Mouse (Mus musculus) limb, embryonic 10.5 days (tissue): ENCODE measurements around the gene Camkmt. TPM values are rescaled to one million over a fixed set of nuclear protein-coding genes. Genes with fewer than 3 reads are reported as not detected.

Experiments
- DNase-seq: peaks from one replicate; pipeline ENCODE4 v3.0.0-alpha.2; 2017; ENCODE audit warnings: low spot score
- H3K27ac ChIP-seq: fragments of 300-500 bp; sonication (generic); 2 replicates; pipeline ENCODE4 v1.5.1; 2016; ENCODE audit warnings: mild to moderate bottlenecking
- H3K27me3 ChIP-seq: fragments of 300-500 bp; sonication (generic); 2 replicates; pipeline ENCODE4 v1.6.1; 2016; ENCODE audit warnings: low read depth, mild to moderate bottlenecking; ENCODE audit not compliant: poor library complexity, severe bottlenecking
- H3K36me3 ChIP-seq: fragments of 300-500 bp; sonication (generic); 2 replicates; pipeline ENCODE4 v1.6.1; 2016; ENCODE audit warnings: mild to moderate bottlenecking, moderate library complexity
- H3K4me1 ChIP-seq: fragments of 300-500 bp; sonication (generic); 2 replicates; pipeline ENCODE4 v1.6.1; 2016
- H3K4me3 ChIP-seq: fragments of 300-500 bp; sonication (generic); 2 replicates; pipeline ENCODE4 v1.5.1; 2016; ENCODE audit warnings: mild to moderate bottlenecking, moderate library complexity
- H3K9me3 ChIP-seq: fragments of 300-500 bp; sonication (generic); replicated peaks from 2 replicates; pipeline ENCODE4 v1.6.1; 2016; ENCODE audit warnings: mild to moderate bottlenecking
- WGBS: fragments of 180-500 bp; shearing (Covaris S2); methylation state at CpG from one replicate; pipeline ENCODE4 v1.1.7; 2016; 5-methylcytosine and 5-hydroxymethylcytosine counted together
- polyA plus RNA-seq: library from polyadenylated mRNA; unstranded; fragments of >200 nt; fragmentation: Nextera tagmentation; extraction: Ambion mirVana; gene quantifications from 2 replicates; pipeline ENCODE4 v1.2.1, GENCODE M21; 2016

Gene Camkmt
- polyA plus RNA-seq, 1 experiment from 2014 or later = 11.4 TPM

DNA sequence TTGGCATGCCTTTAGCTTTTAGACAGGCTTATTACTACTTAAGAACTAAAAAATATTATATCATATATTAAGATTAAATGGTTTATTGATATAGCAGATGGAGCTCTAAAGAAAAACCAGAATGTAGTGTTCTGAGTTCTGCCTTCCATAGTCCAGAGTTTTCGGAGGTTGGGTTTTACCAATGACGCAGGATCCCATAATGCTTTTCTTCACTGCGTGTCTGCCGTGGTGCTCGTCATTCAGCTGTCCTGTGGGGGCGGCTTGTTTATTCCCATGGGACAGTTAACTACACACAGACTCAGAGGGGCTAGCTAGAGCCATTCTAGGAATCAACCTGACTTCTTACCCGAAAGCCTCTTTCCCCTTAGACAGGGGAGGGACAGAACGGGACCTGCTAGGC, 69.2 kb downstream of the Camkmt start:
- no peaks in the 10 kb centered on the region for H3K4me1 ChIP-seq
- DNase-seq = no peak
- WGBS = 88% methylated on average over 8 of the region's 8 CpGs
- H3K9me3 ChIP-seq = no peaks in the 10 kb centered on the region
- no peaks in the 10 kb centered on the region for H3K36me3 ChIP-seq
- no peak overlapping the region for H3K27ac ChIP-seq
- no peak overlapping the region for H3K4me3 ChIP-seq
- H3K27me3 ChIP-seq = no peaks in the 10 kb centered on the region

DNA sequence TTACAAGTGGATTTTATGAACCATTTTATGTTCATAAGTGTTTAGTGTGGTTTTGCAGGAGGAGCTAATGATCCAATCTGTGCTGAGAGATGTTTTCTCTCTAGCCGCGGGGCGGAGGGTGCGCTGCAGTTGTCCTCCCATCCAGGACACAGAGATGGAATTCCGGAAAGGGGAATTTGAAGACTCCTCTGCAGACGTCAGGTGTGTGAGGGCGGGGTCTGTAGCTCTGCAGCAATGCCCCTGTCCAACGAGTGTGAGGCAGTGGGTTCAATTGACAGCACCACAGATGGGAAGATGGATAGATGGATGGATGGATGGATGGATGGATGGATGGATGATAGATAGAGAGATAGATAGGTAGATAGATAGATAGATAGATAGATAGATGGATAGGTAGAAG, 70.4 kb downstream of the Camkmt start:
- Histone ChIP-seq H3K27ac (no peak overlapping the region), H3K4me1 (no peaks in the 10 kb centered on the region), H3K4me3 (no peak overlapping the region), H3K27me3 (no peaks in the 10 kb centered on the region), H3K36me3 (no peaks in the 10 kb centered on the region), H3K9me3 (no peaks in the 10 kb centered on the region)
- whole genome bisulfite sequencing = 94% methylated on average over 8 of the region's 8 CpGs
- DNase-seq = no peak

DNA sequence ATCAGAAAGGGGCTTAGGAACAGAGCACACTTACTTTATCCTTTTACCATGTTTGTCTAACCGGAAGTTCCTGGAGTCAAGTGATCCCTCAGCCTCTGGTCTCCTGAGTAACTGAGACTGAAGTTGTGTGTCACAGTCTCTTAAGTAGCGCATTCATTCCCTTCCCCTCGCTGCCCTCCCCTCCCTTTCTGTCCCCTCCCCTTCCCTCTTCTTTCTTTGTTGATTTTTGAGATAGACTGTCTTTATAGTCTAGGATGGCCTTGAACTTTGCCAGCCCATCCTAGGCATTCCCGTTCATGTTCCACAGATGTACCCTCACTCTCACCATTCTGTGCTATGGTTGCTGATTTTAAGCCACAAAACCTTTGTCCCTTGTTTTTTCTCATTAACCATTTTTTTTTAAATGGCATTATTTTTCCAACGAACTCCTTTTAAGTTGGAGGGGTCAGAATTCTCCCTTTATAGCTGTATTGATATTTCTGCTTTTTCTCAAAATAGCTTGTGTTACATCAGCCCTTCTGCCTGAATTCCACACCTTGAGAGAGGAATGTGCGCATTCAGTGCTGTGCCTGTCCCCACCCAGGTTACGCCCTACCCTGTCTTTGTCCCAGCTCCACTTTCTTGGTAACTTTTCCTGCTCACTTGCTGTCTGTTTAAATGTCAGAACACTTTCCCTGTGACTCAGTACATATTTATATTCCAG, 72.4 kb downstream of the Camkmt start:
- H3K27ac ChIP-seq = no peak overlapping the region
- H3K4me1 ChIP-seq = no peaks in the 10 kb centered on the region
- H3K4me3 ChIP-seq = no peak overlapping the region
- whole genome bisulfite sequencing = 79% methylated on average over 7 of the region's 7 CpGs
- no peak for DNase-seq
- no peaks in the 10 kb centered on the region for H3K36me3 ChIP-seq
- no peaks in the 10 kb centered on the region for H3K9me3 ChIP-seq
- H3K27me3 ChIP-seq = no peaks in the 10 kb centered on the region

DNA sequence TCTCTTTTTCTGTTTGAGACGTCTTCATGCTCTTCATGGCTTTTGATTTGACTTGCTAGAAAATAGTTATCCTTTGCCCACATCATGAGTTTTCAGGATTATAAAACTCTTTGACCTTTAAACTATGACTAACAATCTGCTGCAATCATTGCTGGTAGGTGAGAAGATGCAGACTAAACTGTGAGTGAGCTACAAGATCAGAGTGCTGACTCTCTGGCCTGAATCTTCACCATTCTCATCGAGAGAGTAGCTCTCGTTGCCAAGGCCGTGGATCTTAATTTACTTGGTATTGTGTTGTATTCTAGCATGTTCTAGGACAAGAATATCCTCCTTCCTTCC, 72.9 kb downstream of the Camkmt start:
- H3K4me1 ChIP-seq = no peaks in the 10 kb centered on the region
- no peaks in the 10 kb centered on the region for H3K36me3 ChIP-seq
- no peak overlapping the region for H3K4me3 ChIP-seq
- DNase-seq = no peak
- 82% methylated on average over 4 of the region's 4 CpGs for WGBS
- no peaks in the 10 kb centered on the region for H3K27me3 ChIP-seq
- H3K9me3 ChIP-seq = no peaks in the 10 kb centered on the region
- H3K27ac ChIP-seq = no peak overlapping the region

DNA sequence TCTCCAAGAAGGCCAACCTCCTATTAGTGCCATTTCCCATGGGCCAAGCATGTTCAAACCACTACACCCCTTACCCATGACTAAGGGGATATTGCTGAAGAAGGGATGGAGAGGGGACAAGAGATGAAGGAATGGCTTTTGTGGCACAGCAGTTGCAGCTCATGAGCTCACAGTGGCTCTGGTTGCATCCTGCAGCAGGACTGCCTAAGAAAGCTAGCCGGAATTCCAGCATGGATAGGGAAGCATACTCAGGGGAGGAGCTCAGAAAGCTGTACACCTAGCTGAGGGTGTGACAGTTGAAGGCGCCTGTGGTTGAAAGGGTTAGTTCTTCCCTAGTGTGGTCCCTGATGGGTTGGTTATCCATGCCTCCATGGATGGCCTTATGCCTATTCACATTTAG, 78.4 kb downstream of the Camkmt start:
- H3K27ac ChIP-seq = no peak overlapping the region
- WGBS = 94% methylated on average over 2 of the region's 2 CpGs
- H3K4me3 ChIP-seq = no peak overlapping the region
- DNase-seq = no peak
- no peaks in the 10 kb centered on the region for H3K36me3 ChIP-seq
- peaks cover 3% of the 10 kb centered on the region; the same call in 1 of the 2 replicates for H3K4me1 ChIP-seq
- H3K9me3 ChIP-seq = no peaks in the 10 kb centered on the region
- no peaks in the 10 kb centered on the region for H3K27me3 ChIP-seq

DNA sequence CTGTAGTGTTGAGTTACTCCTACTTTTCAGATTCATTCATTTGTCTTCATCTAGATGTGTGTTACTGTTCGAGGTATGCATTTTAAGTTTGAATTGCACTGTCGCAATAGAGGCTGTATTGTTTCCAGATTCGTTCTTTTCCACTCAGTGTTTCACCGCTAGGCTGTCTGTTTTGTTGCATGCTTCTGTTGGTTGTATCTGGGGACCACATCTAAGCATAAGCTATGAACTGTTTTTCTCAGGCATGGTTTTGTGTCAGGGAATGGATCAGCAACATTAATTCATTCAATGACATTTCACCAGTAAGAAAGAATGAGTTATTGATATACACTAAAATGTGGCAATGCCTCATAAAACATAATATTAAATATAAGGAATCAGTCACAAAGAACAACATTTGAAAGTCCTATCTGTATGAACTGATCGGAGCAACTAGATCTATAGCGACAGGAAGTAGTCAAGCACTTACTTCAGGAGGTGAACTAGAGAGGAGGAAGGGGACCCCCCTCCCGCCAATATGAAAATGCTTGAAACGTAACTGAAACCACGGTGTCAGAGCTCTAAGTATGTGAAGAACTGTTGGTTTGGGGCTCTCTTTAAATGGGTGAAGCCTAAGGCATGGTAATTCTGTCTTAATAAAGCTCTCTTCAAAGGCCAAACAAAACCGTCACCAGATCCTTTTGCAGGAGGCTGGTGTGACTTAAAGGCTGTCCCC, 80.3 kb downstream of the Camkmt start:
- Histone ChIP-seq H3K27me3 (no peaks in the 10 kb centered on the region), H3K9me3 (no peaks in the 10 kb centered on the region), H3K4me1 (peaks cover 3% of the 10 kb centered on the region; the same call in 1 of the 2 replicates), H3K27ac (no peak overlapping the region), H3K4me3 (no peak overlapping the region), H3K36me3 (no peaks in the 10 kb centered on the region)
- DNase-seq = no peak
- WGBS = 80% methylated on average over 10 of the region's 10 CpGs

DNA sequence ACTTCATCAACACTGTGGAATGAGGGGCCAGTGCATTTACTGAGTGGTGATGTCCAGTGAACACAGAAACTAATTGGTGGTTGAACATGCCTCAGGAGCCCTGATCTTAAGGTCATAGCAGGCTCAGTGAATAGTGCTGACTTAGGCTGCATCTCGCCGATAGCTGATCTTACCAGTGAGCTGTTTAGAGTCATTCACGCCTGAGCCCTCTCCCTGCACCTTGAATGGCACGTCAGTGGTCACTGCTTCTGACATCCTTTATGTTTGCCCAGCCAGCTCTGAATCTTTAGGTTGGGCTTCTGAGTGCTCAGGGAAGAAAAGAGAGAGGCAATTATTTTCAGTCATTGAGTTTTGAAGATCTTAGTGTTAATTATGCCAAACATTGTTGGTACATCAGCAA, 81.6 kb downstream of the Camkmt start:
- WGBS = 39% methylated on average over 4 of the region's 4 CpGs
- Histone ChIP-seq H3K4me1 (peaks cover 3% of the 10 kb centered on the region; the same call in 1 of the 2 replicates), H3K27ac (no peak overlapping the region), H3K27me3 (no peaks in the 10 kb centered on the region), H3K9me3 (no peaks in the 10 kb centered on the region), H3K36me3 (no peaks in the 10 kb centered on the region), H3K4me3 (no peak overlapping the region)
- no peak for DNase-seq

DNA sequence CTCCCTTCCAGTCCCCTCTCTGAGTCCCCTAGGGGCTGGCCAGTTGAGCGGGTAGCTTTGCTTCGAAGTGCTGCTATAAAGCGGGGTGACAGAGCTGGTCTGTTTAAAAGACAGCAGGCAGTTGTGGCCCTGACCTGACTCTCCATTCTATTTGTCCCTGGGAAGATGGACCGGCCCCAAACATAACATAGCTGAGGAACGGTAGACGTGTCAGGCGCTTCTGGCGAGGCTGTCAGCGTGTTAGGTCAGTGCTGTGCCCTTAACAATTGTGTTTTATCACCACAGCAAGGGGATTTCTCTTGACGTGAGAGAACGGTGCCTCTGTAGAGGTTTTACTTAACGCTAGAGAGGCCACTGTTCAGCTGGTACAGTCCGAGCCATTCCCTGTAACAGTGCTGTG, 86.9 kb downstream of the Camkmt start:
- Histone ChIP-seq H3K27me3 (no peaks in the 10 kb centered on the region), H3K4me1 (peaks cover 9% of the 10 kb centered on the region), H3K9me3 (no peaks in the 10 kb centered on the region), H3K27ac (no peak overlapping the region), H3K4me3 (no peak overlapping the region), H3K36me3 (no peaks in the 10 kb centered on the region)
- 51% methylated on average over 13 of the region's 13 CpGs for WGBS
- DNase-seq = no peak

DNA sequence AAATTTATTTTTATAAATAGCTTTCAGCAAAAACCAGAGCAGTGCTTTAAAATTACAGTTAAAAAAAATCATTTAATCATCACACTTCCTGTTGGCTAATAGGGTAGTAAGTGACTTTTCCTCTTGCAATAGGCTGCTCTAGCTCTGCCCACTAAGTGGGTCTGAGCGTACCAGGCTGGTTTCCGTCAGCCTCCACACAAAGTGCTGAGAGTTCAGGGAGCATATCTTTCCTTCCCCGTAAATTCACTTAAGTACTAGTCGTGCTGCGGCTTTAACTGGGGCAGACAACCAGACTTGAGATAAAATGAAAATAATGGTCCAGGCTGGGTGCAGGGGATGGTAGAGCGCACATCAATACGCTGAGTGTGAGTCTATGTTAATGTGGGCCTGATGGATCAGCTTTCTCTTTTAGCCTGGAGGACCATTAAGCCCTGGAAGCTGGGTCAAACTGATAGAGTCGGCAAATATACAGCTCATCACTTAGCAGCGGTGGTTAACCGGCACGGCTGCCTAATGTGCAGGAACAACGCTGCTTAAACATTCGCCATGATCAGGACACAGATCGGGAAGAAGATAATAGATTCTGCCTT, 90.2 kb downstream of the Camkmt start:
- Histone ChIP-seq H3K4me3 (no peak overlapping the region), H3K4me1 (peaks cover 9% of the 10 kb centered on the region)

DNA sequence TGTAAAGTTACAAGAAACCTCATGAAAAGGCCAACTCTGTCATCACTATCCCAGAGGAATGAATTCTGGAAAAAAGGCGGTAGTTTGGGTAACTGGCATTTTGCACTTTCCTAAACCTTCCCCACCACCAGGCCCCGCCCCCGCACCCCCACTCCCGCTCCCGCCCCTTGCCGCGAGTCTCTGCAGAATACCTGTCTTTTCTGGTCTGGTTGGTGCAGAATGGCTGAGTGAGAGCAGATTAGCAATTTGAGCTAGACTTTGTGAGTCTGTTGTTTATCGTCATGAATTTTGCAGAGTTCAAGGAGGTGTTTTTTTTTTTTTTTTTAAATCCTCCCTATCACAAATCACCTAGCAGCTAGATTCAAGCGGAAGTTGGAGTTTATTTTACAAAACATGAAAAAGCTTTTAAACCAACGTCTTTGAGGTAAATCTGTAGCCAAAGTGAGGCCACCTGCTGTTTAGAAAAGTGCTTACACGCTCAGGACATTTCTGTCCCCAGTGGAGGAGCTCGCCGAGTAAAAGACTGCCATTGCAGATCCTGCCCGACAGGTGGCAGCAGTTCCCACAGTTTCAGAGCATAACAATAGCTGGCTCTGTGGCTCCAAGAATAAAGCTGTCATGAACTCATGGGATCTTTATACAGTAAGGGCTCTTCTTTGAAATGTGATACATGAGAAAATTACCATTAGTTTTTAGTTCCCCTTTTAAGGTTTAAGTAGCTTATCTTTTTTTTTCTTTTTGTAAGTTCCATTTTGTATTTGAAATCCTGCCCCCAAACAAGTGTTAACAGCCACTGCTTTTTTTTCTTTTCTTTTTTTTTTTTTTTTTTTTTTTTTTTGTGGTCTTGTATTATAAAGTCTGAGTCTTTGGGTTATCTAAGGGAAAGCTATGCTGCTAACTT, 99.1 kb downstream of the Camkmt start:
- Histone ChIP-seq H3K9me3 (no peaks in the 10 kb centered on the region), H3K27ac (no peak overlapping the region), H3K4me1 (peaks cover 11% of the 10 kb centered on the region), H3K27me3 (no peaks in the 10 kb centered on the region), H3K4me3 (peak overlapping the region; percentile 31; the same call in 1 of the 2 replicates), H3K36me3 (no peaks in the 10 kb centered on the region)
- peak; percentile 88 for DNase-seq
- 4% methylated on average over 14 of the region's 14 CpGs for WGBS

More for the DNA sequence above, 90.2 kb downstream of the Camkmt start:
- no peak overlapping the region for H3K27ac ChIP-seq
- H3K9me3 ChIP-seq = no peaks in the 10 kb centered on the region
- WGBS = 74% methylated on average over 14 of the region's 14 CpGs
- no peaks in the 10 kb centered on the region for H3K27me3 ChIP-seq
- DNase-seq = no peak
- no peaks in the 10 kb centered on the region for H3K36me3 ChIP-seq

DNA sequence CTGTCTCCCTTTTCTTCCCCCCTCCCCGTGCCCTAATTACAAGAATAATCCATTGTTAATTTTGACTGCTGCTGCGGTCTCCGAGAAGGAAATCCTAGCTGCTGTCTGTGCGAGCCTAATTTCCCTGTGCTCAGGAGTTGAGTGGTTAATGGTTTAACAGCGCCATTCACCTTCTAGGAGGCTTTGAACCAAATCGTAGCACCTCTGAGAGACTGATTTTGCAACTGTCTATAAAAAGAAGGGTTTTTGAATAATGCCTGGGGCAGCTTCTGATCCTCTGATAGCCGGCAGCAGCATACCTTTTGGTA, 99.7 kb downstream of the Camkmt start:
- Histone ChIP-seq H3K4me3 (no peak overlapping the region), H3K27me3 (no peaks in the 10 kb centered on the region), H3K9me3 (no peaks in the 10 kb centered on the region), H3K27ac (no peak overlapping the region), H3K4me1 (peaks cover 11% of the 10 kb centered on the region), H3K36me3 (no peaks in the 10 kb centered on the region)
- WGBS = 22% methylated on average over 7 of the region's 7 CpGs
- no peak for DNase-seq

DNA sequence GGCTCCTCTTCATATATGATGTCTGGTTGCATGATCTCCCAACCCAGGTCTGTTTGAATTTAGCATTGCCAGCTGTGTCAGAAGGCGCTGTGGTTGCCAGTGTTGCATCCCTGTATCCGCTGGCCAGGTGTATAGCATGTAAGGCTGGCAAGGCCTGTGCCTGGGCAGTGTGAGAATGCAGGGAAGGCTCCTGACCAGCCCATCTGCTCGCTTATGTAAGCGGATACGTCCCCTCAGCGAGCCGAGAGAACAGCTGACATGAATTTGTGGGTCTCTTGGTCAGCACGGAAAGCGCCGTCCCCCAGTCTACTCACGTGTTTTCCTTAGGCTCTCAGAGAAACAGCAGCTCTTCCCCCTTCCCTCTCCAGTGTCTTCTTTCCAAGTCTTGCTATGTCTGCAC, 102.9 kb downstream of the Camkmt start:
- Histone ChIP-seq H3K9me3 (no peaks in the 10 kb centered on the region), H3K4me1 (peaks cover 11% of the 10 kb centered on the region), H3K36me3 (no peaks in the 10 kb centered on the region), H3K4me3 (no peak overlapping the region), H3K27ac (no peak overlapping the region), H3K27me3 (no peaks in the 10 kb centered on the region)
- no peak for DNase-seq
- 82% methylated on average over 11 of the region's 11 CpGs for WGBS

DNA sequence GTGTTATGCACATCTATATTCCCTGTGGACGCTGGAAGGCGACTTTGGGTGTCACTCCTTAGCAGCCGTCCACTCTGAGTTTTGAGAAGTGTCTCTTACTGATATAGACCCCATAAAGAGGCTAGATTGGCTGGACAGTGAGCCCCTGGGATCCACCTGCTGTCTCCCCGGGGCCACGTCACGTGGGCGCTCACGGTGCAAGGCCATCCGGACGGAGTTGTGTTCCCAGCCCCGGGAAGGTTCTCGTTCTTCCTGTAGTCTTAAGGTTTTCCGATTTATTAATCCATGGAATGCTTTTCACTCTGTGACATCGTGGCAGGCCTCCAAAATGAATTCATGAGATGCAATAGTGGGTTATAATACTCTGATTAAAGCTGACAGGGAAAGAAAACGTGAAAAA, 108.4 kb downstream of the Camkmt start:
- 94% methylated on average over 15 of the region's 15 CpGs for whole genome bisulfite sequencing
- no peak for DNase-seq
- Histone ChIP-seq H3K36me3 (no peaks in the 10 kb centered on the region), H3K4me1 (no peaks in the 10 kb centered on the region), H3K4me3 (no peak overlapping the region), H3K27me3 (no peaks in the 10 kb centered on the region), H3K9me3 (no peaks in the 10 kb centered on the region), H3K27ac (no peak overlapping the region)
